Mouse (Mus musculus) intestine, postnatal 0 days (tissue): Measurements from ENCODE around the gene Psmd9. TPM values are rescaled to one million over a fixed set of nuclear protein-coding genes. Genes with fewer than 3 reads are reported as not detected.
A peak's percentile ranks its signal among the peaks of the same experiment; 100 is the strongest.

ENCODE experiments used
- ATAC-seq: fragments of 200-750 bp; cut with Nextera tagmentation; 2 replicates; pipeline ENCODE4 v1.8.0; 2017; ENCODE audit warnings: mild to moderate bottlenecking, moderate TSS enrichment, moderate library complexity
- H3K27ac ChIP-seq: fragments of 300-500 bp; sonication (generic); 2 replicates; pipeline ENCODE4 v1.5.1; 2014; ENCODE audit warnings: mild to moderate bottlenecking, low read depth, low read length, moderate library complexity
- H3K27me3 ChIP-seq: fragments of 300-500 bp; sonication (generic); replicated peaks from 2 replicates; pipeline ENCODE4 v1.6.1; 2014; ENCODE audit warnings: low read length, mixed read lengths; ENCODE audit not compliant: control insufficient read depth, insufficient read depth
- H3K36me3 ChIP-seq: fragments of 300-500 bp; sonication (generic); 2 replicates; pipeline ENCODE4 v1.6.1; 2014; ENCODE audit warnings: mild to moderate bottlenecking, moderate library complexity; ENCODE audit not compliant: control insufficient read depth, insufficient read depth
- H3K4me1 ChIP-seq: fragments of 300-500 bp; sonication (generic); replicated peaks from 2 replicates; pipeline ENCODE4 v1.6.1; 2014; ENCODE audit warnings: antibody characterized with exemption, low read length, mixed read lengths; ENCODE audit not compliant: control insufficient read depth, insufficient read depth
- H3K4me2 ChIP-seq: fragments of 300-500 bp; sonication (generic); replicated peaks from 2 replicates; pipeline ENCODE4 v1.6.1; 2014; ENCODE audit warnings: low read depth, mild to moderate bottlenecking, moderate library complexity
- H3K4me3 ChIP-seq: fragments of 300-500 bp; sonication (generic); 2 replicates; pipeline ENCODE4 v1.5.1; 2014; ENCODE audit warnings: low read depth, low read length
- H3K9ac ChIP-seq: fragments of 300-500 bp; sonication (generic); 2 replicates; pipeline ENCODE4 v1.6.1; 2014; ENCODE audit warnings: mild to moderate bottlenecking, low read depth, low read length
- H3K9me3 ChIP-seq: fragments of 300-500 bp; sonication (generic); 2 replicates; pipeline ENCODE4 v1.6.1; 2016; ENCODE audit warnings: mixed run types; ENCODE audit not compliant: control insufficient read depth
- CTCF ChIP-seq: sonication (generic); IDR thresholded peaks from 2 replicates; pipeline ENCODE4 v1.5.1; 2016; ENCODE audit warnings: low read depth, mild to moderate bottlenecking, control low read depth, antibody characterized with exemption, moderate library complexity
- WGBS: fragments of 180-500 bp; shearing (Covaris S2); extraction: QIAGEN DNeasy Blood & Tissue Kit; methylation state at CpG from one replicate; pipeline ENCODE4 v1.1.7; 2014; 5-methylcytosine and 5-hydroxymethylcytosine counted together
- polyA plus RNA-seq: library from polyadenylated mRNA; unstranded; fragments of >200 nt; fragmentation: Nextera tagmentation; extraction: Ambion mirVana; gene quantifications from 2 replicates; pipeline ENCODE4 v1.2.1, GENCODE M21; 2015

The Psmd9 gene
- polyA plus RNA-seq, 1 experiment from 2014 or later, result 50.9 TPM

DNA sequence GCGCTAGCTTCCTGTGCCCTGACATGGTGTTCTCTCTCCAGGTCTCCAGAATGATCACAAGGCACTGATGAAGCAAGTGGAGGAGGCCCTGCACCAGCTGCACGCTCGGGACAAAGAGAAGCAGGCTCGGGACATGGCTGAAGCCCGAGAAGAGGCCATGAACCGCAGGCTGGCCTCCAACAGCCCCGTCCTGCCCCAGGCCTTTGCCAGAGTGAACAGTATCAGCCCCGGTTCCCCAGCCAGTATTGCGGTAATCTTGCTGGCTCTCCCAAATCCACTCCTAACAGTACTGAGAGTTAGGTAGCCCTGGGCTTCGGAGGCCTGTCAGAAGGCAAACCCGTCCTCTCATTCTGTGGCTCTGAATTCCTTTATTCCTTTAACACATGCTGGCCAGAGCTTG lies 70.3 kb downstream of the Psmd9 start:
- no peak overlapping the region for H3K4me2 ChIP-seq
- ATAC-seq, result no peak
- 92% methylated on average over 11 of the region's 11 CpGs for WGBS
- no peaks in the 10 kb centered on the region for H3K27me3 ChIP-seq
- no peaks in the 10 kb centered on the region for H3K4me1 ChIP-seq
- H3K27ac ChIP-seq, result no peak overlapping the region
- no peak for TF ChIP-seq CTCF
- H3K9me3 ChIP-seq, result no peaks in the 10 kb centered on the region
- peaks cover 67% of the 10 kb centered on the region for H3K36me3 ChIP-seq
- no peak overlapping the region for H3K9ac ChIP-seq
- H3K4me3 ChIP-seq, result no peak overlapping the region

- no peak overlapping the region for H3K4me3 ChIP-seq
- no peak overlapping the region for H3K9ac ChIP-seq
- H3K9me3 ChIP-seq, result no peaks in the 10 kb centered on the region
- WGBS, result 26% methylated on average over 4 of the region's 4 CpGs
- H3K36me3 ChIP-seq, result peaks cover 34% of the 10 kb centered on the region
- no peaks in the 10 kb centered on the region for H3K4me1 ChIP-seq
- H3K27ac ChIP-seq, result no peak overlapping the region
- no peak for ATAC-seq
- H3K4me2 ChIP-seq, result no peak overlapping the region
- H3K27me3 ChIP-seq, result no peaks in the 10 kb centered on the region
- peak; percentile 84 for TF ChIP-seq CTCF
Observed at GRCm38 (mm10) chr5:123245518-123245917, 76.3 kb downstream of the Psmd9 start.

DNA sequence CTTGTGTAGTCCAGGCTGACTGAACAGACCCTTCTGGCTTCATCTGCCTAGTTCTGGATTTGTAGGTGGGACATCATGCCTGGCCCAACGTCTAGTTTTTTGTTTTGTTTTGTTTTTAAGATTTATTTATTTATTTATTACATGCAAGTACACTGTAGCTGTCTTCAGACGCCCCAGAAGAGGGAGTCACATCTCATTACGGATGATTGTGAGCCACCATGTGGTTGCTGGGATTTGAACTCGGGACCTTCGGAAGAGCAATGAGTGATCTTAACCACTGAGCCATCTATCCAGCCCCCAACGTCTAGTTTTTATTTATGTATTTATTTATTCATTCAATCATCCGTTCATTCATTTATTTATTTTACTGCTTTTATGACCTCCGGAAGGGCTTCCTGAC lies 82.2 kb downstream of the Psmd9 start:
- Histone ChIP-seq H3K4me3 (no peak overlapping the region), H3K9me3 (no peaks in the 10 kb centered on the region), H3K9ac (no peak overlapping the region), H3K27ac (no peak overlapping the region), H3K27me3 (no peaks in the 10 kb centered on the region), H3K36me3 (0 out of 2 replicates have a peak, but pooled peaks cover 6% of the 10 kb centered on the region), H3K4me2 (no peak overlapping the region), H3K4me1 (no peaks in the 10 kb centered on the region)
- no peak for ATAC-seq
- 63% methylated on average over 8 of the region's 8 CpGs for WGBS
- TF ChIP-seq CTCF, result no peak

DNA sequence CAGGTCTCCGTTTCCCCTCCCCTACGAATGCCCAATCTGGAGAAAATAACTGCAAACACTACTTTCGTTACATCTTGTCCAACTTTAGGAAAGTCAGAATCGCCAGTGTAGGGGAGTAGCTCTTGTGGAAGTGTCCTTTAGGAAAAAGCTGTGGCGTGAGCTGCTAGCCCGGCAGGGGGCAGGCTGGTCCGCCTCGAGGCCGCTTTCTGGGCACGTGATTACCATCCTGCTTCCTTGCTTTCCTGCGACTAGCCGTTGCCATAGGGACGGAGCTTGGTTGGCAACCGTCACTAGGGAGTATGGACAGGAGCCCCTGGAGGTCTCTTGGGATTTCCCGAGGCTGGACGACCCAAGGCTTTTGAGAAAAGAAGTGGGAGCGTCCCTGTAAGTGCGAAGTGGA lies 82.6 kb downstream of the Psmd9 start, which contains the start of gene Wdr66:
Gene Wdr66, plus strand, starts transcription at position 269 of the 400 bp plus-strand sequence.
- no peak within 1 kb of the TSS for H3K27ac ChIP-seq
- H3K9ac ChIP-seq, result no peak within 1 kb of the TSS
- no peaks in the 10 kb centered on the region for H3K27me3 ChIP-seq
- H3K36me3 ChIP-seq, result 0 out of 2 replicates have a peak, but pooled peaks cover 6% of the 10 kb centered on the region
- peak; percentile 75 for ATAC-seq
- H3K9me3 ChIP-seq, result no peaks in the 10 kb centered on the region
- WGBS, result 4% methylated on average over 18 of the region's 18 CpGs
- TF ChIP-seq CTCF, result peak; percentile 94
- peak within 1 kb of the TSS; percentile 57 for H3K4me2 ChIP-seq
- no peak within 1 kb of the TSS for H3K4me3 ChIP-seq
- H3K4me1 ChIP-seq, result no peaks in the 10 kb centered on the region

- WGBS, result 38% methylated on average over 23 of the region's 23 CpGs
- H3K4me3 ChIP-seq, result no peak overlapping the region
- H3K9me3 ChIP-seq, result no peaks in the 10 kb centered on the region
- no peak overlapping the region for H3K9ac ChIP-seq
- no peaks in the 10 kb centered on the region for H3K27me3 ChIP-seq
- no peak for TF ChIP-seq CTCF
- no peak for ATAC-seq
- peak overlapping the region; percentile 17; the same call in 1 of the 2 replicates for H3K27ac ChIP-seq
- H3K4me1 ChIP-seq, result no peaks in the 10 kb centered on the region
- H3K4me2 ChIP-seq, result peak overlapping the region; percentile 28
- H3K36me3 ChIP-seq, result no peaks in the 10 kb centered on the region
Observed at GRCm38 (mm10) chr5:123256841-123257755, 87.9 kb downstream of the Psmd9 start.

DNA sequence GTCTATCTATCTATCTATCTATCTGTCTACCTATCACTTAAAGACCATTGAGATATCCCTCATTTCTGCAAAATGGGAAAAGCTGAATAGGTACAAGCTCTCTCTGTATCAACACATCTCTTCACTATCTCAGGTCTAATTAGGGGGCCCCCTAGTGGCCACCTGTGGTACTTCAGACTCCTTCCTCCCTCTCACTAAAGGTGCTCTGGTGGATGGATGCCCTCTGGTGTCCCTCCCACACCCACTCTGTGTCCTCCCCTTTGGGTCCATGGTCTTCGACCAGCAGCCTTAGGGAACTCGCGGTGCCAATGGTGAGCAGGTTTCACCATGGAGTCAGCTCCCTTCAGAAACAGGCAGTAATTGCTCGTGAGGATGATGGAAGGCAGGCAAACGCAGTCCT lies 89.8 kb downstream of the Psmd9 start:
- Histone ChIP-seq H3K27ac (no peak overlapping the region), H3K9me3 (no peaks in the 10 kb centered on the region), H3K9ac (no peak overlapping the region), H3K36me3 (no peaks in the 10 kb centered on the region), H3K4me1 (no peaks in the 10 kb centered on the region), H3K4me3 (no peak overlapping the region), H3K4me2 (no peak overlapping the region), H3K27me3 (no peaks in the 10 kb centered on the region)
- 44% methylated on average over 5 of the region's 5 CpGs for WGBS
- peak; percentile 74 for TF ChIP-seq CTCF
- no peak for ATAC-seq
